Mouse (Mus musculus): ENCODE measurements around the gene Tada3.

- TF ChIP-seq CTCF (IDR thresholded peaks at IDR 0.05; ENCODE audit: extremely low read depth, insufficient read depth, insufficient read length, insufficient replicate concordance), result no peak
- no peak for TF ChIP-seq POLR2A (IDR thresholded peaks at IDR 0.05; ENCODE audit: low read depth, low read length)
Observed at GRCm38 (mm10) chr6:113418441-113419198, 40.9 kb upstream of the Tada3 start.

All from spleen, adult 2 months (tissue).